Mouse (Mus musculus): ENCODE data around the gene Krtap19-1. TPM values are rescaled to one million over a fixed set of nuclear protein-coding genes. Genes with fewer than 3 reads are reported as not detected.

The Krtap19-1 gene
- polyA plus RNA-seq (2015; fragmentation: Nextera tagmentation; extraction: Ambion mirVana) = not detected in 2 replicates

GRCm38 (mm10) chr16:88869311-88869710, at the start of gene Krtap19-1:
Gene Krtap19-1 (minus strand): TSS chr16:88869411.
- ATAC-seq = no peak
- Histone ChIP-seq H3K27me3 (ENCODE audit: insufficient read depth, low read length) (no peaks in the 10 kb centered on the region), H3K9ac (replicated peaks) (no peak within 1 kb of the TSS), H3K4me3 (ENCODE audit: low read depth, low read length) (no peak within 1 kb of the TSS), H3K4me1 (ENCODE audit: insufficient read depth) (no peaks in the 10 kb centered on the region), H3K36me3 (replicated peaks; ENCODE audit: insufficient read depth, low read length) (no peaks in the 10 kb centered on the region), H3K4me2 (ENCODE audit: low read depth, low read length) (no peak within 1 kb of the TSS), H3K9me3 (ENCODE audit: low read length) (no peaks in the 10 kb centered on the region), H3K27ac (ENCODE audit: low read depth) (no peak within 1 kb of the TSS)
- TF ChIP-seq EP300 (IDR thresholded peaks at IDR 0.05; ENCODE audit: low read depth) = no peak
- TF ChIP-seq CTCF (IDR thresholded peaks at IDR 0.05; ENCODE audit: low read depth) = no peak
- 74% methylated on average over 6 of the region's 6 CpGs for WGBS (ENCODE audit: insufficient replicate concordance)
- DNase-seq = no peak

GRCm38 (mm10) chr16:88896357-88896756, 27.1 kb upstream of the Krtap19-1 start, which contains the start of gene Krtap19-5:
Gene Krtap19-5 (minus strand): TSS chr16:88896457.
- 82% methylated on average over 6 of the region's 6 CpGs for WGBS (ENCODE audit: insufficient replicate concordance)
- ATAC-seq = no peak
- H3K27me3 ChIP-seq (ENCODE audit: insufficient read depth, low read length) = no peaks in the 10 kb centered on the region
- no peaks in the 10 kb centered on the region for H3K36me3 ChIP-seq (replicated peaks; ENCODE audit: insufficient read depth, low read length)
- no peaks in the 10 kb centered on the region for H3K9me3 ChIP-seq (ENCODE audit: low read length)
- no peak within 1 kb of the TSS for H3K27ac ChIP-seq (ENCODE audit: low read depth)
- H3K4me2 ChIP-seq (ENCODE audit: low read depth, low read length) = no peak within 1 kb of the TSS
- H3K4me1 ChIP-seq (ENCODE audit: insufficient read depth) = no peaks in the 10 kb centered on the region
- TF ChIP-seq CTCF (IDR thresholded peaks at IDR 0.05; ENCODE audit: low read depth) (no peak), EP300 (IDR thresholded peaks at IDR 0.05; ENCODE audit: low read depth) (no peak)
- no peak within 1 kb of the TSS for H3K4me3 ChIP-seq (ENCODE audit: low read depth, low read length)
- DNase-seq = no peak
- H3K9ac ChIP-seq (replicated peaks) = no peak within 1 kb of the TSS

- 75% methylated on average over 6 of the region's 6 CpGs for WGBS (ENCODE audit: insufficient replicate concordance)
- no peaks in the 10 kb centered on the region for H3K9me3 ChIP-seq (ENCODE audit: low read length)
- TF ChIP-seq EP300 (IDR thresholded peaks at IDR 0.05; ENCODE audit: low read depth) (no peak), CTCF (IDR thresholded peaks at IDR 0.05; ENCODE audit: low read depth) (no peak)
- no peak overlapping the region for H3K4me2 ChIP-seq (ENCODE audit: low read depth, low read length)
- H3K9ac ChIP-seq (replicated peaks) = no peak overlapping the region
- H3K27me3 ChIP-seq (ENCODE audit: insufficient read depth, low read length) = no peaks in the 10 kb centered on the region
- no peak overlapping the region for H3K4me3 ChIP-seq (ENCODE audit: low read depth, low read length)
- DNase-seq (no peak), ATAC-seq (no peak)
- H3K36me3 ChIP-seq (replicated peaks; ENCODE audit: insufficient read depth, low read length) = no peaks in the 10 kb centered on the region
- no peak overlapping the region for H3K27ac ChIP-seq (ENCODE audit: low read depth)
- H3K4me1 ChIP-seq (ENCODE audit: insufficient read depth) = no peaks in the 10 kb centered on the region
Measured at GRCm38 (mm10) chr16:88886870-88887269, 17.7 kb upstream of the Krtap19-1 start.

GRCm38 (mm10) chr16:88884989-88885388, 15.8 kb upstream of the Krtap19-1 start, which contains the start of gene Krtap19-4:
Gene Krtap19-4 (minus strand): TSS chr16:88885089.
- Histone ChIP-seq H3K4me2 (ENCODE audit: low read depth, low read length) (no peak within 1 kb of the TSS), H3K4me1 (ENCODE audit: insufficient read depth) (no peaks in the 10 kb centered on the region), H3K9ac (replicated peaks) (no peak within 1 kb of the TSS), H3K4me3 (ENCODE audit: low read depth, low read length) (no peak within 1 kb of the TSS), H3K9me3 (ENCODE audit: low read length) (no peaks in the 10 kb centered on the region), H3K27ac (ENCODE audit: low read depth) (no peak within 1 kb of the TSS), H3K36me3 (replicated peaks; ENCODE audit: insufficient read depth, low read length) (no peaks in the 10 kb centered on the region), H3K27me3 (ENCODE audit: insufficient read depth, low read length) (no peaks in the 10 kb centered on the region)
- ATAC-seq (no peak), DNase-seq (no peak)
- 75% methylated on average over 5 of the region's 5 CpGs for WGBS (ENCODE audit: insufficient replicate concordance)
- TF ChIP-seq CTCF (IDR thresholded peaks at IDR 0.05; ENCODE audit: low read depth) (no peak), EP300 (IDR thresholded peaks at IDR 0.05; ENCODE audit: low read depth) (no peak)

GRCm38 (mm10) chr16:88877938-88878337, 8.7 kb upstream of the Krtap19-1 start, which contains the start of gene Krtap19-3:
Gene Krtap19-3 (minus strand): TSS chr16:88878038.
- ATAC-seq = no peak
- 84% methylated on average over 2 of the region's 2 CpGs for WGBS (ENCODE audit: insufficient replicate concordance)
- DNase-seq = no peak
- H3K9ac ChIP-seq (replicated peaks) = no peak within 1 kb of the TSS
- H3K36me3 ChIP-seq (replicated peaks; ENCODE audit: insufficient read depth, low read length) = no peaks in the 10 kb centered on the region
- H3K4me2 ChIP-seq (ENCODE audit: low read depth, low read length) = no peak within 1 kb of the TSS
- H3K4me3 ChIP-seq (ENCODE audit: low read depth, low read length) = no peak within 1 kb of the TSS
- no peaks in the 10 kb centered on the region for H3K4me1 ChIP-seq (ENCODE audit: insufficient read depth)
- H3K9me3 ChIP-seq (ENCODE audit: low read length) = no peaks in the 10 kb centered on the region
- no peaks in the 10 kb centered on the region for H3K27me3 ChIP-seq (ENCODE audit: insufficient read depth, low read length)
- TF ChIP-seq EP300 (IDR thresholded peaks at IDR 0.05; ENCODE audit: low read depth) (no peak), CTCF (IDR thresholded peaks at IDR 0.05; ENCODE audit: low read depth) (no peak)
- no peak within 1 kb of the TSS for H3K27ac ChIP-seq (ENCODE audit: low read depth)

- ATAC-seq (no peak), DNase-seq (no peak)
- H3K4me3 ChIP-seq (ENCODE audit: low read depth, low read length) = no peak within 1 kb of the TSS
- no peaks in the 10 kb centered on the region for H3K27me3 ChIP-seq (ENCODE audit: insufficient read depth, low read length)
- 92% methylated on average over 3 of the region's 3 CpGs for WGBS (ENCODE audit: insufficient replicate concordance)
- H3K9ac ChIP-seq (replicated peaks) = no peak within 1 kb of the TSS
- no peaks in the 10 kb centered on the region for H3K9me3 ChIP-seq (ENCODE audit: low read length)
- H3K4me2 ChIP-seq (ENCODE audit: low read depth, low read length) = no peak within 1 kb of the TSS
- H3K4me1 ChIP-seq (ENCODE audit: insufficient read depth) = no peaks in the 10 kb centered on the region
- no peaks in the 10 kb centered on the region for H3K36me3 ChIP-seq (replicated peaks; ENCODE audit: insufficient read depth, low read length)
- no peak for TF ChIP-seq CTCF (IDR thresholded peaks at IDR 0.05; ENCODE audit: low read depth)
- no peak for TF ChIP-seq EP300 (IDR thresholded peaks at IDR 0.05; ENCODE audit: low read depth)
- H3K27ac ChIP-seq (ENCODE audit: low read depth) = no peak within 1 kb of the TSS
Measured at GRCm38 (mm10) chr16:88874169-88874568, 5.0 kb upstream of the Krtap19-1 start, which contains the start of gene Krtap19-2. Gene Krtap19-2 (minus strand): TSS chr16:88874269.

Data from liver, postnatal 0 days (tissue).